Mouse (Mus musculus) C3H10T1/2 (cell line): ENCODE measurements around the gene Ramp3. TPM values are rescaled to one million over a fixed set of nuclear protein-coding genes. Genes with fewer than 3 reads are reported as not detected.

Source experiments
- polyA plus RNA-seq, 2 experiments: library from polyadenylated mRNA; unstranded; fragments of >200 nt; fragmentation: generic; extraction: Trizol; gene quantifications; one replicate each; pipeline ENCODE4 v1.2.1; 2012; ENCODE audit warnings: missing spikeins in 2 of 2

The Ramp3 gene
- polyA plus RNA-seq: 10 to 100 TPM in 1 of 2 experiments, 1 to 10 TPM in 1; 2.6 to 29.5 TPM

DNA sequence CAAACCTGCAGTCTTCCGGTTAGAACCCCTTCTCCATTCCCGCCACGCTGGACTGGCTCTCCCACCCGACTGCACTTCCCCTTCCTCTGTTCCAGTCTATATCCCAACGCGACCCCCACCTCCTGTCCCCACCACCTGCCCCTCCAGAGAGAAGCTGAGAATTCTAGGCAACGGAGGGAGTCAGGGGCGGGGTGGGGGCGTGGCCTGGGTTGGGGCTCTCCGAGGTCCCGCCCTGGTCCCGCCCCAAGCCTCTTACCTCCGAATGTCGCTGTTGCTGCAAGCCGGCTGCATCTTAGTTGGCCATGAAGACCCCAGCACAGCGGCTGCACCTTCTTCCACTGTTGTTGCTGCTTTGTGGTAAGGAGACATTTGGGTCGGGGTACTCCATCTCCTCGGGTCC is at the start of gene Ramp3:
Gene Ramp3, plus strand, starts transcription at position 251 of the 400 bp plus-strand sequence.

DNA sequence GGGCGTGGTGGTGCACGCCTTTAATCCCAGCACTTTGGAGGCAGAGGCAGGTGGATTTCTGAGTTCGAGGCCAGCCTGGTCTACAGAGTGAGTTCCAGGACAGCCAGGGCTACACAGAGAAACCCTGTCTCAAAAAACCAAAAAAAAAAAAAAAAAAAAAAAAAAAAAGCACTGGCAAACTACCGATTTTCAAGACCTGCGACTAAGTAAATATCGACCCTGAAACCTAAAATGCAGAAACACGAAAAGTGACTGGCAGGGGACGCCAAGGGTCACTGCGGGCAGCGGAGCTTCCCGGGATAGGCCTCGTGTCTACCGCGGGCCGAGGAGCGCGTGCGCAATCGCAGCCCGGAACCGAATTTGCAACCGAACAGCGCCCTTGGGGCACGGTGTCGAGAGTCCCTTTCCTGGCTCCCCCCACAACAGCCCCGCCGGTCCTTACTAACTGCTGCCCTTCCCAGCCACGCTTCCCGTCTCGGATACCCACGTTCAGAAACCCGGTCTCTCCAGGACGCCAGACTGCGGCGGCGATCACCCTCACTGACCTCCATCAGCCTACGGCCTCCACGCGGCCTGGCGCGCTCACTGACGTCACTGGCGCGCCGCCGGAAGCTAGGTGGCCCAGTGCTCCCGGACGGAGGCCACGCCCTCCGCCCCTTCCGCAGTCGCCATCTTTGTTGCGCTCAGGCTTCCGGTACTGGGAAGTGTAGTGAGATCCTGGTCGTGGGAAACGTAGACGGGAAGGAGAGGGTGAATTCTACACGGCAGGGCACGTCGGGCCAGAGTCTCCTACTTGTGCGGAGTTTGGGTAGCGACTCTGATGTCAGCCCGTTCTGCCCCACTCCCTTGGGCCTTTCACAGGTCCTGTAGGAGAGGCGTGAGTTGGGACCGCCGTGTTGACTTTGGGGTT is 32.6 kb upstream of the Ramp3 start, which contains the start of gene Tbrg4:
Gene Tbrg4, minus strand, starts transcription at position 590 of the 910 bp plus-strand sequence.

DNA sequence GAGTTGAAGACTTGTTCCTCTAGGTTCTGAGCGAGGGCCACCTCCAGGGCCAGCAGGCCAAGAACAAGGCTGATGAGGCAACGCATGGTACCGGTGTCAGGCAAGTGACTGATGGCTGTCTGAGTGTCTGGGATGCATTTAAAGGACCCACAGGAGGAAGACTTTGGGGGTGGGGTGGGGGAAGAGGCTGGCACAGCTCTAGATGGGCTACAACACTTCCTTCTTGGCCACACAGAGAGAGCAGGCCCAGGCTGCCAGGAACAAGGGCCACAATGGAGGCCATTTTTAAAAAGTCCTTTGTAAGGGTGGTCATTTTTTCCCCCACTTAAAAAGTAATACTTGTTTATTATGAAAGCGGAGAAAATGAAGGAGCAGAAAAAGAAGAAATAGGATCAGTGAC is 19.8 kb upstream of the Ramp3 start, which contains the start of gene Wap:
Gene Wap, minus strand, starts transcription at position 101 of the 400 bp plus-strand sequence.

Other genes starting within 250 kb of the Ramp3 start
- 1,000 to 10,000 TPM; 4,568 to 4,925 TPM for gene Ppia, start 243.1 kb upstream of the Ramp3 start, polyA plus RNA-seq
- gene H2afv, start 214.1 kb upstream of the Ramp3 start, polyA plus RNA-seq: 100 to 1,000 TPM; 239 to 552 TPM
- 1 to 10 TPM; 2.7 to 9.9 TPM for gene Purb, start 182.6 kb upstream of the Ramp3 start, polyA plus RNA-seq
- under 1 TPM; 0.01 to 0.13 TPM for gene Myo1g, start 137.6 kb upstream of the Ramp3 start, polyA plus RNA-seq
- gene Ccm2, start 111.6 kb upstream of the Ramp3 start, polyA plus RNA-seq: 10 to 100 TPM; 53.3 to 61.3 TPM
- 1 to 10 TPM in 1 of 2 experiments, under 1 TPM in 1; 0.43 to 2.4 TPM for gene Nacad, start 52.5 kb upstream of the Ramp3 start, polyA plus RNA-seq
- gene Tbrg4, start 32.5 kb upstream of the Ramp3 start, polyA plus RNA-seq: 10 to 100 TPM; 31.3 to 81.0 TPM
- gene Wap, start 19.9 kb upstream of the Ramp3 start, polyA plus RNA-seq: not detected
- gene Gm11983, start 179.1 kb downstream of the Ramp3 start, polyA plus RNA-seq: not detected